Mouse (Mus musculus): ENCODE data around the gene Tenm3.

The Tenm3 gene

DNA sequence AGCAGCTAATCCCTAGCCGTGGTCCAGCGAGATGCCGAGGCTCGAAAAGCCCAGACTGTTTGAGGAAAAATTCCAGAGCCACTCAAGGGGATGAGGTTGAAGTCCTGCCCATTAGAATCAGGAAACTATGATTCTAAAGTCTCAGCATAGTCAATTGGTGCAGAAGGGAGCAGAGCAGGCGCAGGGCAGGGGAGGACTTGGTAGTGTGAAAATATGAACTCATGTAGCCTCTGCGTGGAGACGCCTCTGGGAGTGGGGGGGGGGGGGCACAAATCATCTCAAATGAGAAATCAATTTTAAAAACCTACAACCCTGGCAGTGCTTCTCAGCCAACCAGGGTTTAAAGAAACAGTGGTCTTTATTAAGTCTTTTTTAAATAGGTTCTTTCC, 392.5 kb downstream of the Tenm3 start:
- no peak for DNase-seq (ENCODE audit: low read depth)

DNA sequence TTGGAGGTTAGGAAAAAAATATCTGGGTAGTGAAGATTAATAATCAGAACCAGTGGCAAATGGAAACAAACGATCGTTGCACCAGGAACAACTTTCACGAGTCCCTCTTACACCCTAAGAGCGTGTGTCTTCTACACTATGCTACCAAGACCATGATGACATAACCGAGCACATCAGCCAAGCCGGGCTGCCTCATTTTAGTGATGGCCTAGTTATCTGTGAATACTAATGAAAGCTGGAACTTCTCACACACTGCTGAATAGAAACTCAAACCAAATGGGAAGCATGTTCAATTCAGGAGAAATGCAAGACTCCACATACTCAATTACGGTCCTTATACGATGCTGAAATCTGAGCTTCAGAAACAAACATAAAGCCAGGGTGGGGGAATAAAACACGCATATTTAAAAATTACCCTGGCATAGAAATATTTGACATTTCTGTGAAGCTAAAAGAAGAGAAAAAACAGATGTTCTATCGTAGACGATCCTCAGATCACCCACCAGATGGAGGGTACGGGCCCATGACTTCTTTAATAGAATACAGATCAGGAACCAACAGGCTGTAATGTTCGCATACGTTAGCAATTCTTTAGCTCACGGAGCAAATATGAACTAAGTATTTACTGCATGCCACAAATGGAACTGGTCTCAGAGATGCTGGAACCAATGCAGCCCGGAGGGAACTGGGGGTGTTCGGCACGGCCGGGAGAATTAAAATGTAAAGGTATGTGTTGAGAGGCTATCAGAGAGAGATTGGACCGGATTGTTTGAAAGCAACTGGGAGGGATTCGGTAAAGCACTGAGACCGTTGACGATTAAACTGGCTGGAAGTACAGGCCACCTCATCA, 393.1 kb downstream of the Tenm3 start:
- DNase-seq (ENCODE audit: low read depth): no peak

DNA sequence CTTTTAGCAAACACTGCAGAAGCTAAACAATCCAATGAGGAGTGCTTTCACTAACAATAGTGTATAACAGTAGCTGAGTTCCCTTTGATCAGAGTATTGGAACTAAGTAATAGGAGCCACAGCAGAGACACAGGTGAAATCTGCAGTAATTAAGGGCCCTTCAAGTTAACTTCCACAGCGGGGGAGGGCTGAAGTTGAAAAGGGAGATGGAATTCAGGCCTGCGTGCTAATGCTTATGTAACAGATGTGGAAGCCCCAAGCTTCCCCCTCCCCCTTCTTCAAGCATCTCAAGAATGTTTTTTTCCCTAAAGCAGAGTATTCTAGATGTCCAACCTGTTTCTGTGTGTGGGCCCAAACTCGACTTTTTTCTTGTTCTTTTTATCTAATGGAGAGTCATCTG, 394.1 kb downstream of the Tenm3 start:
- DNase-seq (ENCODE audit: low read depth): no peak

DNA sequence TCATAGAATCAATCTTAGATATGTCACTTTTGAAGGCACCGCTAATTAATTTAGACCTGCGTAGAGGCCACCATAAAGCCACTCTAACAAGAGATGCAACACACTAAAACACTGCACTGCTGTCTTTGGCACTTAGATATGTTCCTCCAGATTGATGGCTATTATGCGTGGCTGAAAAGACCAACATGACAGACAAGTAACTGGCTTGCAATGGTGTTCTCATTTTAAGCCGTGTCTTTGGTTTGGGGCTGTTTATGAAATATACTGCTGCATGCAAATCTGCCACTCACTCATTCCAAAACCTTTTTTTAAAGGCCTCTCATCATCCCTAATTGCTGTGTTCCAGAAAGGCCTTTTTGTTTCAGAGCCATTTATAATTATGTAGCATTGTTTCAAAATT, 398.1 kb downstream of the Tenm3 start:
- DNase-seq (ENCODE audit: low read depth): no peak

DNA sequence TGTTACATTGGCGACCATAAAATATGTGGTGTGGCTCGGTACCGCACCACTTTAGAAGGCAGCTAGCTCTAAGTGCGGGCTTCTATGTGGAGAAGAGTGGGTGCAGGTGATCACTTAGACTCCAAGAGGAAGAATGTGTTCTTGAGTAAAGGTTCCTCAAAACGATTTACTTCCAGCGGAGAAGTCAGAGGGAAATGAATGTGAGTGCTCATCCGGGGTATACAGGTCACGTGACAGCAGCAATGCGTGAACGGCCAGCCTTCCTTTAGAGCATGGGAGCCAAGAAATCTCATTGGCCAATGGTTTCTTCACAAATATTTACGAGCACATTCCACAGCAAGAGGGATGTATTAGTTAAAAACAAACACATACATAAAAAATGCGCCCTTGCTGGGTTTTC, 404.3 kb downstream of the Tenm3 start:
- DNase-seq (ENCODE audit: low read depth): no peak

DNA sequence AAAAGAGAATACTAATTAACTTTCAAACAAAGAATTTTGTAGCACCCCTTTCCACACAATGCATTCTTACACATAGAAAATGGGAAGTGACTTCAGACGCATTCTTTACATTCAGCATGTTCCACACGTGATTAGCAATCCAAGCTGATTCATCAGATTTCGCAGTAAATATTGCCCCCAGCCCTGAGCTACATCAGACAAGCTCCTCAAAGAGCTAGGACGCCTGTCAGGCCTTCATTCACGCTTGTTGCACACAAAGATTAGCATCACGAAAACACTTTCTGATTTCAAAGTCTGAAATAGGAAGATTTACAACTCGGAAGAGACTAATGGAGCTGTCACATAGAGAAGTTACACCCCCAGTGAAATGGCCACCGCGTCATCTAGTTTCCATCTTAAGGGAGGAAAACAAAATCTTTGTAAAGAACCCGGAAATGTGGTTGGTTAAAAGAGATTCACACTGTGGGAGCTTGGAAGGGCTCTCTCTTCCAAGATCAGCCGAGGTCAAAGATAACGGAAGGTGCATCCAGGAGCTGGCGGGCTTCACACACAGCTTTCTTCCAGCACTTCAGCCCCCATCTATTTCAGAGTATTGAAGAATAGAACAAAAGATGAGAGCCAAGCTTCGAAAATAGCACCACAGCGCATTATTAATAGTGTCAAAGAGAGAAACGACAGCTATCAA, 406.1 kb downstream of the Tenm3 start:
- DNase-seq (ENCODE audit: low read depth): no peak

DNA sequence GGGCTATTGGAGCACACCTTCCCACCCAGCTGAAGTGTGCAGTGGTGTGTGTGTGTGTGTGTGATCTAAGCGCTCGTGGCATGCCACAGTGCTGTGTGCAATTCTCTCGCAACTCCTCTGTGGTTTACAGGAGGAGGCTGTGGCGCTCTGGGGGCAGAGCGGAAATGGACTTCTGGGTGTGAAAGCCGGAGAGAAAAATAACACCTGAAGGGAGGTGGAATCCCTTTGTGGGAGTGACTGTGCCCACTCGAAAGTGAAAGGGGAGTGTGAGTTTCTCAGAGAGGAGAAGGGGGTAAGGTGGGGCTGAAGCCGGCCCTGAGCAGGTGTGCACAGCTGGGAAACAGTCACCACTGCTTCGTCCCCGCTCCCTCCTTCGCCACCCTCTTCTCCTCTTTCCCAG, 418.6 kb downstream of the Tenm3 start:
- no peak for DNase-seq (ENCODE audit: low read depth)

DNA sequence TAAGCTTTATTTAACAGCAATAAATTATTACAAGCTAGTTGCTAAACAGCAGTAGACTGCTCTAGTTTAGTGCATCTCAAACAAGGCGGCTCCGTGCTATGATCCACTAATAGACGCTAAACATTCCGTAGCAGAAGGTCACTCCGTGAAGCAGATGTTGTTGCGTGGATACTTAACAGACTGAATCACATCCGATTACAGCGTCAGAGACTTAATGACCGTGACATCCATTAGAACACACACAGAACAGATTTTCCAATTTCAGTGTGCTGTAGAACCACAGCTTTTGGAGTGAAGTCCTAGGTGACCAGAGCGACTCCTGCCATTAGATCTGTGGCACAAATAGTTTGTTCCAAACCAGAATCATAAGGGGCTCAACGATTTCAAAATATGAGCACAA, 426.0 kb downstream of the Tenm3 start:
- no peak for DNase-seq (ENCODE audit: low read depth)

DNA sequence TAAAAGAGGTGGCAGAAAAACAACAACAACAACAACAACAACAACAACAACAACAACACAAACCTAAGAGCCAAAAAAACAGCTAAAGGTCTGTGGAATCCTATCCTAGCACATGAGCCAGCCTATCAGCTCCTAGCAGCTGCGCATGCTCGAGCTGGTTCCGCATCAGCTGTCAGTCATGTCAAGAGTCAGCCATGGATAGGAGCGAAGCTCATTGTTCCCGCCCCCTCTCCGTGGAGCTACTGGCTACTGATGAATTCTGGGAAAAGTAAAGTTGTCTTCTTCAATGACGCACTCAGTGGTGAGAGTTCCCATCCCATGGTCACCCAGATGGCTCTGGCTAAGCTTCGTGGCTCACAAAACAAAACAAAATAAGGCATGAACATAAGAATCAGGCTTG, 432.8 kb downstream of the Tenm3 start:
- DNase-seq (ENCODE audit: low read depth): no peak

DNA sequence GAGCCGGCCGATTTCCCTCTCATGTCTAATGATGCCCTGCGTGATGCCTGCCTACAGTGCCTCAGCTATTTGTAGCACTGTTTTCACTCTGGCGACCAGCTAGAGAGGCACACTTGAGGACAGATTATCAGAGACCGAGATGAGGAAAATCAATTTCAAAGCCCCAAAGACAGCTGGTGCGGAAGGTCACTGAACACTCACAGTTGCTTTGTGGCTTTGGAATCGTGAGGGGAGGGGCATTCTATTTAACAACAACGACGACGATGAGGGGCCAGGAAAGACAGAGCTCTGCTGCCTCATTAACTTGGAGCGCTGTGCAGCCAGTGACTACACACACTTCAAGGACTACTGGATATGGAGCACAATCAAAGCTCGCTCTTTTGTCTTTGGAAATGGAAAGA, 443.2 kb downstream of the Tenm3 start:
- no peak for DNase-seq (ENCODE audit: low read depth)

DNA sequence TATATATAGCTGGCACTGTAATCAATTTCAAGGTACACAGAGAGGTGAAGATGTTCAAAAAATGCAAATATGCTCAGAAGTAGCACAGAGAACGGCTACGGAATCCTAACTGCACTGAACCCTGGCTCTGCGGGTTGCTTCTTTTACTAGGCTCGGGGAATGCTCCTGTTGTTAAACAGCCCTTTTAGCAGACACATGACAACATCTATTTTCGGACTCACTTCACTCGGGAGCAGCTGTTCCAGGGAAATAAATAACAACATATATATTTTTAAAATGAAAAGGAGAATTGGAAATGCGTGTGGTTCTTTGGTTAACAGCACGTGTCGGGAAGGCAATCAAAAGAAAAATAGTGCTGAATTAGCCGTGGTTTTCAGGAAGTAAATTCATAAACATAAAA, 457.9 kb downstream of the Tenm3 start:
- no peak for DNase-seq (ENCODE audit: low read depth)

DNA sequence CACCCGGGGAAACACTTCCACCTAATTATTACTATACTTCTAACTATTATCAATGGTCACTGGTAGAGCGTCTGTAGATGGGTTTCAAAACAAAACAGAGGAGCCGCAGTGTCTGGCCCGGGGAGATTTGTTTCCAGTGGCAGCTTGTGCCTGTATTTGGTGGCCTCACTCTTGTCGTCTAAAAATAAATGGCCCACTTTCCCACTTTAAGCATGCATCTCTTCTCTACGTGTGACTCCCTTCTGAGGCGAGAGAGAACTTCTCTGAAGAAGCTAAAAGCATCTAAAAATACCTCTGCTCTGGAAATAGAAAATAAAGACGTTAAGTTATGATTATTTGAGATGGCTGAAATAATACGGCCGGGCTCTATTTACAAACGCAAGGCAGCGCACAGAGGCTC, 463.7 kb downstream of the Tenm3 start:
- no peak for DNase-seq (ENCODE audit: low read depth)

DNA sequence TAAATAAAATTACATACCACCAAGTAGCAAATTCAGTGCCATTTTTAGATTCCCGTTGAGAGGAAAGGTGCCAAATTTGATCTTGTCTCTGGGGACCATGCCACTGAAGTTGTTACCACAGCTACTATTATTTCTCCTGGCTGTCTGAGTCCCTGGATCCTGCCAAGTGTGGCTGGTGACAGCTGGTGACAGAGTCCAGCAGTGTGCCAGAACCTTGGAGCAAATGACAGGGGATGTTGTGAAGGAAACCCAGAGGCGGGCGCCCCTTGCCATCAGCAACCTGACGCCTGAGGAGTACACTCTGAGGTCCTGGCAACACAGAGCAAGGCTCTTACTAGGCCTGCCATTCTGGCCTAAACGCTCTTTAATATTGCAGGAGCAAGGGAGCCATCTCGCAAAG, 467.0 kb downstream of the Tenm3 start:
- DNase-seq (ENCODE audit: low read depth): no peak

DNA sequence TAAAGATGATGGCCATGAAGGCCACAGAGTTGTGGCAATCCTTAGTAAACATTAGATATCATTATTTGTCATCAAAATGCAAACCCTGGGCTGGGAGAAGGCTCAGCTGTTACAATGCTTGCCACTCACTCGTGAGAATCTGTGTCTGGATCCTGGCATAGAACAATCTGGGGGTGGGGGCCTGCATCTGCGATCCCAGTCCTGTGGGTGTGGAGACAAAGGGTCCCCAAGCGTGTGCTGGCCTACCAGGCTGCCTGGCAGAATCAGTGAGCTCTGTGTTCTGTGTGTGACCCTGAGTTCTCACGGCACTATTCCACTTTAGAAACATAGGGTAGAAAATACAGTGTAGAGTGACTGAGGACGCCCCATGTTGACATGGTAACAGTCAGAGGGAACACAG, 468.6 kb downstream of the Tenm3 start:
- no peak for DNase-seq (ENCODE audit: low read depth)

DNA sequence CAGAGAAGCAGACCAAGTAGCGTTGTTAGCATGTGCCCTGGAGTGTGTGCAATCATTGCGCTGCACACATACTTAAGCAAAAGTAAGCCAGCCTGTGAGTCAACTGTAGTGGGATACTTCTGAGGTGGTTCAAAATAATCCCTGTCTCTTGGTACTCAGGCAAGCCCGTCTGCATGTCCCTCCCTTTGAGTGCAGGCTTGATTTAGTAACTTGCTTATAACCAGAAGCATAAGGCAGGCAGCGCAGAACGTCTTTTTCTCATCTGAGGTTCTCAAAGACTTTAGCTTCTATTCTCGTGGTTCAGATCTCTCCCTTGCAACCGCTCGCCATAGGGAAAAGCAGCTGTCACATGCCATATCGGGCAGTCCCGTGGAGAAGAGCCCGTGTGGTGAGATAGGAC, 470.3 kb downstream of the Tenm3 start:
- no peak for DNase-seq (ENCODE audit: low read depth)

DNA sequence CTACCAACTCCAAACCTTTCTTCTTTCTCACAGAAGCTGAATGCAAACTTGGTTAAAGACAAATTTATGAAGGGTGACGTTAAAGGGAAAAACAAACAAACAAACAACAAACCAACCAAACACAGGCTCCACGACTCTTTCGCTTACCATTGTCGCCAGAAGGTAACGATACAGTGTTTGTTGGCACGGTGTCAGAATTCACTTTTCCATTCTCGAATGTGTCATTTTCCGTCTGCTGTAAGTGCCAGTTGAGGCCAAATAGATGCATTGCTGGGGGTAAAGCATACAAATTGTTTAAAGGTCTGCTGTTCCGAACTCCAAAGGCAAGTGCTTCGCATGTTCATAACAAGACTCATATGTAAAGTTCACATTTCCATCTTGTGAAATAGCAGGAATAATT, 476.6 kb downstream of the Tenm3 start:
- no peak for DNase-seq (ENCODE audit: low read depth)

DNA sequence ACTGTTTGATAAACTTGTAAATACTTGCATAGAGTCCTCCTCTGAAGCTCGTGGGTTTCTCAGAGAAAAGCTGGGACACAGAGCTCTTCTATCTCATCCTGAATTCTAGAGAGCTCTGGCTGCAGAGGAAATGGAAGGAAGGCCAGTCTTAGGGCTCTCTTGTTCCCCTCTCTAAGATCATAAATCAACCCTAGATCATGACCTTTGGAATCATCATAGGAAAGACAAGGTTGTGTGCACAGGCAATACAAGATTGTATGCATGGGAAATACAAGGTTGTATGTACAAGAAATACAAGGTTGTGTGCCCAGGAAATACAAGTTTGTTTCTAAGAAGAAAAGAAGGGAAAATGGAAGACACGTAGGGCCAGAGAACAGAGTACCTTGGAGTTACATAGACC, 486.9 kb downstream of the Tenm3 start:
- DNase-seq (ENCODE audit: low read depth): no peak

DNA sequence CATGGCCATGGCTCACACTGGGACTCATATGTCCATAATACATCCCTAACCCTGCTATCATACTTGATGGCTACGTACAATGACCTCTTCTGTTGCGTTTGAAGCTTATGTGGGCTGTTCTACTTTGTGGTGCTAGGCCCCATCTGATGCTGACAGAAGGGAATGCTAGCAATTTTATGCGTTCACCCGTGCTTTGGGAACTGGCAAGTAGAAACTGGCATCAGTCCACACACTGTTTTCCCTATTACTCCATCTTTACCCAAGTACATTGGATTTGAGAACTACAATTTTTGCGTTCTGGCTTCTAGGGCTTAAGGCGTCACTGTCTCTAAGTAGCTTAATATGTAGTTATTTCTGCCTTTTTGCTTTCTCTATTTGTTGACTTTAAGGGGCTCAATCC, 490.3 kb downstream of the Tenm3 start:
- no peak for DNase-seq (ENCODE audit: low read depth)

DNA sequence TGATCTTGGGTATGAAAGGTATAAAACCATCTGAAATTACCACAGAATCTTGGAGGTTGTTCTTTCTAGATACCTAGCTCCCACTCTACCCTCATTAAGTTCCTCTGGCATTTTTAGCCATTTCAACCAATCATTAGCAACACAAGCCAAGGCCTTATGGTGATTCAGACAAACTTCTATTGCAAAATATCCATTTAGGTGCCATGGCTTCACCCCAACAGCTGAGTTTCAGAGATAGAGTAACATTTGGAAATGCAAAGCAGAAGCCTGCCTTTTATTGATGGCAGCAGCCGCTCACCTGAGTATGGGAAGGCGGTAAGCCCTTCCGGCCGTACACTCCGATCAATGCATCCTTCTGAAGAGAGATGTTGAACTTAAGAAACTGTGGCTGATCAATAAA, 494.9 kb downstream of the Tenm3 start:
- no peak for DNase-seq (ENCODE audit: low read depth)

DNA sequence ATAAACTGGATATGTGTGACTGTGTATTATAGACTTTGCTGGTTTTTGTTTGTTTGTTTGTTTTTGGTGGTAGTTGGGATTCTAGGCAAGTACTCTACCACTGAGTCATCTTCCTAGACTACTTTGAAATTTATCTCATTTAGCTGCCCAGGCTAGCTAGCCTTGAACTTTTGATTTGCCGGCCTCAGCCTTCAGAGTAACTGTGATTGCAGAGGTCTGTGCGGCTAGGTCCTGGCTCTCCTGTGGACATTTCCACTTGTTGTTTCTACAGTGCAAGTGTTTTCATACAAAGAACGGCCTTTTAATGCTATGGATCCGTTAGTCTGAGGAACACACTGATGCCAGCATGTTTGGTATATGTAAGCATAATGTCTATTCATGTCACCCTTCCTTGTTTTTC, 495.4 kb downstream of the Tenm3 start:
- no peak for DNase-seq (ENCODE audit: low read depth)

DNA sequence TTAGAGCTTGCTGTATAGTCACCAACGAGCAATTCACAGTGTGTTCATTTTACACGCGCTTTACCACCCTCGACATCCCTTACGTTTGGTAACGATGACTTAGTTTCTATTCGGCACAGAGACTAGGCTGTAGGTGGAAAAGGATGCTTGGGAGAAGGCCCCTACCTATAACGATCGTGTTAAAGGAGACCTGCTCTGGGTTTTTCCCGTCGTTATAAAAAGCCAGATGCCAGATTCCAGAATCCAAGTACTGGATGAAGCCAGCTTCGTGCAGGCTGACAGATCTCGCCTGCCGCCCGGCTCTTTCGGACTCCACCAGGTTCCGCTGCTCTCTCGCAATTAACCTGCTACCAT, 500.7 kb downstream of the Tenm3 start:
- no peak for DNase-seq (ENCODE audit: low read depth)

DNA sequence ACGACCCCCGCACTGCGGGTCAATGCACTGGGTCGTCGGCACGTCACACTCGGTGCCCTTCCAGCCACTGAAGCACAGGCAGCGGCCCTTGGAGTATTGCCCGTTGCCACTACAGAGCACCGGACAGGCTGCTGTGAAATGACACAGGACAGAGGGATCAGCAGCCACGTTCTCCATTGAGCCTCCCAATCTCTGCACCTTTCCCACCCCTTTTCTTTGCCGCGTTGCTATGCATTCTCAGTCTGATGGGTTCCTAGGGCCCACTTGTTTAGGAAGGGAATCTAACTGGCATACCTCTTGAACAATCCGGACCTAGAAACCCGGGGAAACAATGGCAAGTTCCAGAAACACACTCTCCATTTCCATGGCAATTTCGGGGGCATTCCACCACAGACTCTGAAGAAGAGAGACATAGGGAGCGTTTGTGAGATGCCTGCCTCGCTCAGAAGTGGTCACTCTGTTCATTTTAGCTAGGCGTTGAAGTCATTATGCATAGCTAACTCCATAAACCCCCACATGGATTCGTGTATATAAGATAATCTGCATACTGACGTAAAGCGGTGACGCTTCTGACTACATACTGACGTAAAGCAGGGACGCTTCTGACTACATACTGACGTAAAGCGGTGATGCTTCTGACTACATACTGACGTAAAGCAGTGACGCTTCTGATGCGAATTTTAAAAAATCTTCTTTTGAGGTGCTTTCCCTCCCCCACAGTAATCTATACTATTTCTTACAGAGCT, 501.3 kb downstream of the Tenm3 start:
- no peak for DNase-seq (ENCODE audit: low read depth)

DNA sequence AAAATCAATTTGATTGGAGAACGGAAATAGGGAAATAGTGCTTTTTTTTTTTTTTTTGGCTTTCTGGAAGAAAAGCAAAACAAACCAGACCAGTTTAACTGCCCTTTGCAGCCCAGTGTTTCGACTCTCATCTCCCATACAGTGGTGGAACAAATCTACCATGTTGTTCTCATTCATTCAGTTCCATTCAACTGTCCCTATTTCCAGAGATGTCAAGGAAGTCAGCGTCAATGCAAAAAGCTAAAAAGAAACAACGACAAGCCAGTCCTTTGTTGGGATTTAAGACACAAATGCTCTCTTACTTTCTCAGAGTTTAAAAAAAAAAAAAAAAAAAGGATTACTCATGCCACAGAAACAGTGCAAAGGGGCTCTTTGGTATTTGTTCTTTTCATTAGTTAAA, 502.1 kb downstream of the Tenm3 start:
- DNase-seq (ENCODE audit: low read depth): no peak
